Mouse (Mus musculus): ENCODE data around the gene Scaf4. TPM values are rescaled to one million over a fixed set of nuclear protein-coding genes. Genes with fewer than 3 reads are reported as not detected.
A peak's percentile ranks its signal among the peaks of the same experiment; 100 is the strongest.

Gene Scaf4
- polyA plus RNA-seq (2011; ENCODE audit: insufficient read depth, insufficient read length, low read depth, missing spikeins) = 127 and 133 TPM in 2 replicates

DNA sequence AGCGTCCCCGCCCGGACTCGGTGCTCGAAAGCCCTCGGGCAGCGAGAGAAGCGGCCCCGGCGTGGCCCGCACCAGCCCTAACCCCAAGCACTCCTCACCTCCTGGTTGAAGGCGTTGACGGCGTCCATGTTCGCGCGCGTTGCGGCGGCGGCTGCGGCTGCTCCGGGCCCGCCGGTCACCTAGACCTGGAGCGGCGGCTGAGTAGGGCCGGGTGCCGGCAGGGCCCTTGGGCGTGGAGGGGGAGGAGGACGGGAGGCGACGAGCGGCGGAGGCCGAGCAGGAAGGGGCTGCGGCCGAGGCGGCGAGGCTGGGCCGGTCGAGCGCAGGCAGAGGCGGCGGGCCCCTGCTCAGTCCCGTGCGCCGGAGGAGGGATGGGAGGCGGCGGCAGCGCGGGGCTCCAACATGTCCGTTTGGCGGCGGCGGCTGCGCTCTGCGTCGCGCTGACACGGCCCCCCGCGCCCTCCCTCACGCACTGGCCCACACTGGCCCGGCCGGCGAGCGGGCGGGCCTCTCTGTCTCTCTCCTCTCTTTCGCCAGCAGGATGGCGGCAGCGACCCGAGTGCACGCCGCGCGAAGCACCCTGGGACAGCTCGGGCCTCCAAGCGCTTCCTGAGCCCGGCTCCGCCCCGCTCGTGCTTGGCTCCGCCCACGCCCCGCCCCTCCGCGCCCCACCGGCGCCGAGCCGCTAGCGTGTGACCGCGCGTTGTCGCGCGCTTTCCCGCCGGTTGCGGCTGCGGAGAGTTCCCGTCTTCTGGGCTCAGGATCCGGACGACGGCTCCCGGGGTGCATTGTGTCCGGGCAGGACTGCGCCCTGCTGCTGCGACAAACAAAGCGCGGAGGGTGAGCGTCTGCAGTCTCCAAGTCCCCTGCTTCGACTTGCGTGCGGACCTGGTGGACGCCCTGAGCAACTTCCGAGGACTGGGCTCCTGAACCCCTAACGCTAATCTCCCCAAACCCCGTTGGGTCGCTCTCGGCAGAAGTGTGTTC lies at the start of gene Scaf4:
TSS of gene Scaf4 (minus strand) at position 599 of the 987 bp plus-strand sequence.
- TF ChIP-seq CTCF (IDR thresholded peaks at IDR 0.05; ENCODE audit: low read depth, low read length) = no peak
- no peak for TF ChIP-seq EP300 (IDR thresholded peaks at IDR 0.05; ENCODE audit: insufficient read depth, low read depth, low read length)
- TF ChIP-seq POLR2A (IDR thresholded peaks at IDR 0.05; ENCODE audit: insufficient read depth, low read length) = peak; percentile 79
- Histone ChIP-seq H3K4me1 (ENCODE audit: control insufficient read depth, insufficient read depth, low read length) (peaks cover 2% of the 10 kb centered on the region), H3K9ac (ENCODE audit: low read depth, poor library complexity, severe bottlenecking) (peak within 1 kb of the TSS; percentile 99)

GRCm38 (mm10) chr16:90332553-90332952 lies 48.2 kb upstream of the Scaf4 start:
- Histone ChIP-seq H3K27ac (ENCODE audit: insufficient read depth, low read length) (no peak overlapping the region), H3K36me3 (ENCODE audit: control insufficient read depth, insufficient read depth, low read length, poor library complexity, severe bottlenecking) (no peaks in the 10 kb centered on the region), H3K27me3 (ENCODE audit: control insufficient read depth, insufficient read depth, low read length, poor library complexity, severe bottlenecking) (0 out of 2 replicates have a peak, but pooled peaks cover 1% of the 10 kb centered on the region), H3K4me1 (ENCODE audit: control insufficient read depth, insufficient read depth, low read length) (no peaks in the 10 kb centered on the region), H3K9me3 (replicated peaks; ENCODE audit: control insufficient read depth, insufficient read depth, low read length, poor library complexity, severe bottlenecking) (peaks cover 9% of the 10 kb centered on the region; the same call in 1 of the 2 replicates), H3K9ac (ENCODE audit: low read depth, poor library complexity, severe bottlenecking) (no peak overlapping the region), H3K4me3 (ENCODE audit: low read depth, low read length) (no peak overlapping the region)
- TF ChIP-seq EP300 (IDR thresholded peaks at IDR 0.05; ENCODE audit: insufficient read depth, low read depth, low read length) = no peak
- TF ChIP-seq CTCF (IDR thresholded peaks at IDR 0.05; ENCODE audit: low read depth, low read length) = no peak
- TF ChIP-seq POLR2A (IDR thresholded peaks at IDR 0.05; ENCODE audit: insufficient read depth, low read length) = no peak

More for the DNA sequence above, at the start of gene Scaf4:
- Histone ChIP-seq H3K4me3 (ENCODE audit: low read depth, low read length) (peak within 1 kb of the TSS; percentile 82), H3K27ac (ENCODE audit: insufficient read depth, low read length) (peak within 1 kb of the TSS; percentile 82), H3K27me3 (ENCODE audit: control insufficient read depth, insufficient read depth, low read length, poor library complexity, severe bottlenecking) (no peaks in the 10 kb centered on the region), H3K36me3 (ENCODE audit: control insufficient read depth, insufficient read depth, low read length, poor library complexity, severe bottlenecking) (0 out of 2 replicates have a peak, but pooled peaks cover 2% of the 10 kb centered on the region), H3K9me3 (replicated peaks; ENCODE audit: control insufficient read depth, insufficient read depth, low read length, poor library complexity, severe bottlenecking) (no peaks in the 10 kb centered on the region)

DNA sequence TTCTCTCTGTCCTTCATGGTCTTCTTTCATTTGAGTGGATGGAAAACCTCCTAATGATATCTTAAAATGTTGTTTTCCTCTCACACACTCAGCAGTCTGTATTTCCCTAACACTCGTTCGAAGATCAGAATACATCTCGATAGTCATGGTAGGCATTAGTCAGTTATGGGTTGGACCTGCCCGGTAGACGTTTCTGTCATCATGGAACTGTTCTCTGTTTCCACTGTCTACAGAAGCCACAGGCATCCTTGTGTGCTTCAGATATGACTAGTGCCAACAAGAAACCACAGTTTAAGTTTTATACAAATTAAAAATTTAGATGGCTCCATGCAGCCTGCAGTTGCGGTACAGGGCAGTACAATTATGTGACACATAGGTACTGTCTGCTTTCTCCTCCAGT lies 46.7 kb upstream of the Scaf4 start:
- Histone ChIP-seq H3K36me3 (ENCODE audit: control insufficient read depth, insufficient read depth, low read length, poor library complexity, severe bottlenecking) (no peaks in the 10 kb centered on the region), H3K9me3 (replicated peaks; ENCODE audit: control insufficient read depth, insufficient read depth, low read length, poor library complexity, severe bottlenecking) (peaks cover 9% of the 10 kb centered on the region; the same call in 1 of the 2 replicates), H3K4me1 (ENCODE audit: control insufficient read depth, insufficient read depth, low read length) (no peaks in the 10 kb centered on the region), H3K27me3 (ENCODE audit: control insufficient read depth, insufficient read depth, low read length, poor library complexity, severe bottlenecking) (0 out of 2 replicates have a peak, but pooled peaks cover 1% of the 10 kb centered on the region), H3K9ac (ENCODE audit: low read depth, poor library complexity, severe bottlenecking) (no peak overlapping the region), H3K27ac (ENCODE audit: insufficient read depth, low read length) (no peak overlapping the region), H3K4me3 (ENCODE audit: low read depth, low read length) (no peak overlapping the region)
- TF ChIP-seq POLR2A (IDR thresholded peaks at IDR 0.05; ENCODE audit: insufficient read depth, low read length) = no peak
- no peak for TF ChIP-seq EP300 (IDR thresholded peaks at IDR 0.05; ENCODE audit: insufficient read depth, low read depth, low read length)
- TF ChIP-seq CTCF (IDR thresholded peaks at IDR 0.05; ENCODE audit: low read depth, low read length) = no peak

- 0 out of 2 replicates have a peak, but pooled peaks cover 1% of the 10 kb centered on the region for H3K27me3 ChIP-seq (ENCODE audit: control insufficient read depth, insufficient read depth, low read length, poor library complexity, severe bottlenecking)
- TF ChIP-seq POLR2A (IDR thresholded peaks at IDR 0.05; ENCODE audit: insufficient read depth, low read length) (no peak), EP300 (IDR thresholded peaks at IDR 0.05; ENCODE audit: insufficient read depth, low read depth, low read length) (no peak), CTCF (IDR thresholded peaks at IDR 0.05; ENCODE audit: low read depth, low read length) (no peak)
- H3K9ac ChIP-seq (ENCODE audit: low read depth, poor library complexity, severe bottlenecking) = no peak overlapping the region
- peaks cover 9% of the 10 kb centered on the region; the same call in 1 of the 2 replicates for H3K9me3 ChIP-seq (replicated peaks; ENCODE audit: control insufficient read depth, insufficient read depth, low read length, poor library complexity, severe bottlenecking)
- H3K4me3 ChIP-seq (ENCODE audit: low read depth, low read length) = no peak overlapping the region
- no peaks in the 10 kb centered on the region for H3K4me1 ChIP-seq (ENCODE audit: control insufficient read depth, insufficient read depth, low read length)
- no peaks in the 10 kb centered on the region for H3K36me3 ChIP-seq (ENCODE audit: control insufficient read depth, insufficient read depth, low read length, poor library complexity, severe bottlenecking)
- H3K27ac ChIP-seq (ENCODE audit: insufficient read depth, low read length) = no peak overlapping the region
These were observed 45.2 kb upstream of the Scaf4 start for GRCm38 (mm10) chr16:90329511-90329910.

DNA sequence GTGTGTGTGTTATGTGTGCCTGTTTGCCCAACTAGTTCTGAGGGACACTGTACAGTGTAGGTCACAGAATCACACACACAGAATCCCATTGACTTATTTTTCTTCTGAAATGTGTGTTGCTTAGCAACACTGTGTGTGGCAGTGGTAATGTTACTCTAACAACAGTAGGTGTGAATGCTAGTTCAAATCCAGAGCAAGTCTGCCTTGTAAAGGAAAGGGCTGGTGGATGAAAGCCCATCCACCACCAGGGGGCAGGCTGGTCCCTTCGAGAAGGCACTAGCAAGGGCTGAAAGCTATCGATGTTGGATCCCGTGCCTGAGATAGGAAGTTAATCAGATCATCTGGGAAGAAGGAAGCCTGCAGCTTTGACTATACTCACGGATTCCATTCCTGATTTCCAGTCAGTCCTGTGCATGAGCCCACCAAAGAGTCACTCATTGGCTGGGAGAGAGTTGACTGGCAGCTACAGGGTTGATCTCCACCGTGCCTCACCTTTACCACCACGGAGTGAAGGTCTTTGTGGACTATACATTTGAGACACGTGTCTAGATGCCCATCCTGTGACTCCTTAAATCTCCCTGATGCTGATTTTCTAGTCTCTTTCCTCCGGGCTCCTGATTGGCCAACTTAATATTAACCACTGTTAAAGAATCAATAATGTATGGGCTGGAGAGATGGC lies 38.7 kb upstream of the Scaf4 start:
- H3K4me1 ChIP-seq (ENCODE audit: control insufficient read depth, insufficient read depth, low read length) = no peaks in the 10 kb centered on the region
- no peaks in the 10 kb centered on the region for H3K36me3 ChIP-seq (ENCODE audit: control insufficient read depth, insufficient read depth, low read length, poor library complexity, severe bottlenecking)
- TF ChIP-seq POLR2A (IDR thresholded peaks at IDR 0.05; ENCODE audit: insufficient read depth, low read length) = no peak
- peak; percentile 94 for TF ChIP-seq CTCF (IDR thresholded peaks at IDR 0.05; ENCODE audit: low read depth, low read length)
- TF ChIP-seq EP300 (IDR thresholded peaks at IDR 0.05; ENCODE audit: insufficient read depth, low read depth, low read length) = 0 out of 2 replicates have a peak, but pooled peaks have one; percentile 7
- H3K9me3 ChIP-seq (replicated peaks; ENCODE audit: control insufficient read depth, insufficient read depth, low read length, poor library complexity, severe bottlenecking) = no peaks in the 10 kb centered on the region
- H3K9ac ChIP-seq (ENCODE audit: low read depth, poor library complexity, severe bottlenecking) = no peak overlapping the region
- no peaks in the 10 kb centered on the region for H3K27me3 ChIP-seq (ENCODE audit: control insufficient read depth, insufficient read depth, low read length, poor library complexity, severe bottlenecking)
- no peak overlapping the region for H3K27ac ChIP-seq (ENCODE audit: insufficient read depth, low read length)
- no peak overlapping the region for H3K4me3 ChIP-seq (ENCODE audit: low read depth, low read length)

All from ES-Bruce4 (cell line).